Mouse (Mus musculus): ENCODE results near the gene B430305J03Rik. TPM values are rescaled to one million over a fixed set of nuclear protein-coding genes. Genes with fewer than 3 reads are reported as not detected.

The B430305J03Rik gene
- polyA plus RNA-seq (2015; fragmentation: Illumina TruSeq; extraction: RNeasy Lipid Tissue Mini Kit (QIAGEN cat#74804); ENCODE audit: low read depth, low replicate concordance): 0.91 TPM

DNA sequence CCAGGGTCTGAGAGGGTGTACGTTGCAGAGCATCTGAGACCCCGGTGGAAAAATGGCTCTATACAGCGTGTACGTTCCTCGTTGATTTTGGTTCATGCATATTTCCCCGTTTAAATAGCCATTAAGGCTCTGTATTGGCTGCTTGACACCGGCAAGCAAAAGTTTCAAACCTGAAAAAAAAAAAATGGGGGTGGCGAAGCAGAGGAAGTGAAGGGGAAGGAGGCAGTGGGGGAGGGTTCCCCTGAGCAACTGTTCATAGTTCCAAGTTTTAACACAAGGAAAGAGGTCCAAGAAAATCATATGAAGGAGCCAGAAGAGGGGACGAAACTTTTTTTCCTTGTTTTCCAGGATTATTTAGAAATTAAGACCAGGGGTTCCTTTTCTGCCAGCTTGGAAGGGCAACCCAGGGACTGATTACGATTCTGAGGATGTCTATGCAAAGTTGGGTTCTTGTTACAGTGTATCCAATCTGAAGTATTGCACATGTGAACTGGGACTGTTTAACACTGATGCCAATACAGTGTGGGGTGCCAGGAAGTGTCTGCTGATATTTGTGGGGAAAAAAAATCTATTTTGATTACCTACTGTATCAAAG is at the start of gene B430305J03Rik:
TSS of gene B430305J03Rik (minus strand) at position 173 of the 595 bp plus-strand sequence.

DNA sequence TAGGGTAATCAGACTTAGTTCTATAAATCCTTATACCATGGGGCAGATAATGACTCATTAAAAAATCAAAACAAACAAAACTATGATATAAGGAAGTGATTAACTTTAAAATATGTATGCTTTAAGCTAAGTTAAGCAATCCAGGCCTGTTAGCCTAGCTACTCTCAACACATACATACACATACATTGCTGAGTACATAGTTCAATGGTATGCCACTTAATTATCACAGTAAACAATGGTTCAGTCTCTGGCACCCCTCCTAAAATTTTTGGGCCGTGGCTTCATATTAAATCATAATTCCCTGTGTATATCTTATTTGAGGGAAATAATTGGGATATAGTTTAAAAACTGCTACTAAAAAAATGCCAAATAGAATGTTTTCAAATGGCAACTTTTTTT is 4.4 kb downstream of the B430305J03Rik start, which contains the start of gene Rap2b:
TSS of gene Rap2b (plus strand) at position 301 of the 400 bp plus-strand sequence.

Other genes starting within 250 kb of the B430305J03Rik start
- gene Rap2b, start 4.3 kb downstream of the B430305J03Rik start, polyA plus RNA-seq (2015; fragmentation: Illumina TruSeq; extraction: RNeasy Lipid Tissue Mini Kit (QIAGEN cat#74804); ENCODE audit: low read depth, low replicate concordance): 15.7 TPM

Data from brain, adult 10 weeks (tissue).